Mouse (Mus musculus) lung, adult 18-20 months (tissue): ENCODE measurements around the gene Spef1.

Source experiments
- DNase-seq, 2 experiments: peaks; one replicate each; pipeline ENCODE4 v3.0.0; 2022; ENCODE audit warnings: mixed read lengths in 2 of 2

The Spef1 gene

GRCm38 (mm10) chr2:131140533-131140905 lies 46.6 kb downstream of the Spef1 start:
- DNase-seq: no peak

GRCm38 (mm10) chr2:131139886-131140532 lies 47.1 kb downstream of the Spef1 start:
- peak; percentile 28 to 56 for DNase-seq

- DNase-seq: peak in 1 of 2 experiments; percentile 2
These were observed 47.8 kb downstream of the Spef1 start for GRCm38 (mm10) chr2:131139287-131139686.

GRCm38 (mm10) chr2:131138760-131139159 lies 48.3 kb downstream of the Spef1 start:
- peak in 1 of 2 experiments; percentile 2 for DNase-seq

- DNase-seq: peak in 1 of 2 experiments; percentile 2
These were observed 48.8 kb downstream of the Spef1 start for GRCm38 (mm10) chr2:131138296-131138695.

- DNase-seq: no peak
These were observed 51.5 kb downstream of the Spef1 start for GRCm38 (mm10) chr2:131135521-131136139.

GRCm38 (mm10) chr2:131134826-131135400 lies 52.2 kb downstream of the Spef1 start:
- no peak for DNase-seq

GRCm38 (mm10) chr2:131134381-131134780 lies 52.7 kb downstream of the Spef1 start:
- peak; percentile 75 to 81 for DNase-seq

- DNase-seq: no peak
These were observed 54.0 kb downstream of the Spef1 start, which contains the start of gene Gm11037 for GRCm38 (mm10) chr2:131132930-131133547. Gene Gm11037 (plus strand): TSS chr2:131133497.

- DNase-seq: no peak
These were observed 54.8 kb downstream of the Spef1 start for GRCm38 (mm10) chr2:131132111-131132888.

GRCm38 (mm10) chr2:131130849-131131248 lies 56.2 kb downstream of the Spef1 start:
- no peak for DNase-seq

GRCm38 (mm10) chr2:131129836-131130235 lies 57.2 kb downstream of the Spef1 start:
- peak; percentile 46 to 57 for DNase-seq

GRCm38 (mm10) chr2:131128636-131129157 lies 58.4 kb downstream of the Spef1 start:
- no peak for DNase-seq

GRCm38 (mm10) chr2:131128211-131128610 lies 58.9 kb downstream of the Spef1 start:
- peak; percentile 59 to 74 for DNase-seq

GRCm38 (mm10) chr2:131127161-131127730 lies 59.8 kb downstream of the Spef1 start, which contains the start of gene Hspa12b:
Gene Hspa12b (plus strand): TSS chr2:131127280.
- peak; percentile 63 to 75 for DNase-seq

GRCm38 (mm10) chr2:131125964-131126815 lies 60.9 kb downstream of the Spef1 start:
- DNase-seq: no peak

GRCm38 (mm10) chr2:131125157-131125963 lies 61.7 kb downstream of the Spef1 start:
- no peak for DNase-seq

- peak; percentile 48 to 53 for DNase-seq
These were observed 62.9 kb downstream of the Spef1 start for GRCm38 (mm10) chr2:131124166-131124565.
